ENCODE assay signal across 24 mouse cellular contexts in genomic region chrX:21115520-21115919, GRCm38 (mm10). TPM values are rescaled to one million over a fixed set of nuclear protein-coding genes. Genes with fewer than 3 reads are reported as not detected.
"Had no signal": no experiment of that assay in that cellular context is flagged by ENCODE, and none has a peak within 500 bp of the region (broad histone marks: within the 10 kb centered on the region; RNA-seq: fewer than 3 reads in every experiment).

Gene Ssxa1 (plus strand): TSS chrX:21115820.

- H3K4me3 ChIP-seq: neural tube, embryonic 13.5 days; neural tube, embryonic 15.5 days; stomach, embryonic 15.5 days had no signal

- H3K36me3 ChIP-seq: neural tube, embryonic 13.5 days; neural tube, embryonic 15.5 days; stomach, embryonic 15.5 days had no signal

- H3K4me2 ChIP-seq: neural tube, embryonic 13.5 days; neural tube, embryonic 15.5 days; stomach, embryonic 15.5 days had no signal

- H3K9ac ChIP-seq: neural tube, embryonic 13.5 days; neural tube, embryonic 15.5 days; stomach, embryonic 15.5 days had no signal

- H3K9me3 ChIP-seq: neural tube, embryonic 13.5 days; neural tube, embryonic 15.5 days; stomach, embryonic 15.5 days had no signal

- H3K27me3 ChIP-seq: neural tube, embryonic 13.5 days; neural tube, embryonic 15.5 days; stomach, embryonic 15.5 days had no signal

- H3K27ac ChIP-seq: neural tube, embryonic 13.5 days; neural tube, embryonic 15.5 days; stomach, embryonic 15.5 days; stomach, postnatal 0 days had no signal

- H3K4me1 ChIP-seq: neural tube, embryonic 13.5 days; neural tube, embryonic 15.5 days; stomach, embryonic 15.5 days had no signal

- DNase-seq: retina, postnatal 1 day; right cerebral cortex, adult 18-20 months; right cerebral cortex, postnatal 14 days; right cerebral cortex, postnatal 25 days; right cerebral cortex, postnatal 4 days; spleen, adult 18-20 months; thymus, adult 18-20 months; thymus, adult 2 months; thymus, postnatal 14 days; thymus, postnatal 25 days; thymus, postnatal 36 days; thymus, postnatal 4 days had no signal

RNA-seq across cellular contexts. Expression of gene Ssxa1, which starts in this region (rescaled TPM):
- total RNA-seq: neutrophil, adult 5-6 weeks had no signal
- polyA plus RNA-seq: neural tube, embryonic 13.5 days; neural tube, embryonic 14.5 days; neural tube, embryonic 15.5 days; small intestine, adult 2 months; spleen, adult 2 months; stomach, embryonic 14.5 days; stomach, embryonic 15.5 days; stomach, embryonic 16.5 days; stomach, postnatal 0 days; thymus, adult 2 months; thymus, postnatal 0 days; urinary bladder, adult 2 months had no signal
